Mouse (Mus musculus) midbrain, postnatal 0 days (tissue): ENCODE data around the gene Comtd1. TPM values are rescaled to one million over a fixed set of nuclear protein-coding genes. Genes with fewer than 3 reads are reported as not detected.

Experiments
- ATAC-seq: fragments of 200-750 bp; cut with Nextera tagmentation; 2 replicates; pipeline ENCODE4 v1.8.0; 2017; ENCODE audit warnings: moderate number of reproducible peaks, mild to moderate bottlenecking, moderate TSS enrichment, moderate library complexity; ENCODE audit not compliant: low FRiP score
- DNase-seq: peaks from one replicate; pipeline ENCODE4 v3.0.0-alpha.2; 2015; ENCODE audit warnings: low spot score
- H3K27ac ChIP-seq: fragments of 300-500 bp; sonication (generic); 2 replicates; pipeline ENCODE4 v1.5.1; 2014; ENCODE audit warnings: low read depth, mild to moderate bottlenecking, low read length, mixed read lengths
- H3K27me3 ChIP-seq: fragments of 300-500 bp; sonication (generic); 2 replicates; pipeline ENCODE4 v1.6.1; 2014; ENCODE audit warnings: low read length, control low read depth, mixed read lengths; ENCODE audit not compliant: insufficient read depth
- H3K36me3 ChIP-seq: fragments of 300-500 bp; sonication (generic); 2 replicates; pipeline ENCODE4 v1.6.1; 2014; ENCODE audit warnings: low read length, control low read depth, mixed read lengths; ENCODE audit not compliant: insufficient read depth
- H3K4me1 ChIP-seq: fragments of 300-500 bp; sonication (generic); 2 replicates; pipeline ENCODE4 v1.6.1; 2014; ENCODE audit warnings: mild to moderate bottlenecking, control low read depth, antibody characterized with exemption, low read length, mixed read lengths; ENCODE audit not compliant: insufficient read depth
- H3K4me2 ChIP-seq: fragments of 300-500 bp; sonication (generic); 2 replicates; pipeline ENCODE4 v1.6.1; 2014; ENCODE audit warnings: low read depth, mild to moderate bottlenecking, low read length, mixed read lengths; ENCODE audit not compliant: poor library complexity, severe bottlenecking
- H3K4me3 ChIP-seq: fragments of 300-500 bp; sonication (generic); 2 replicates; pipeline ENCODE4 v1.5.1; 2014; ENCODE audit warnings: low read depth, mild to moderate bottlenecking, low read length, moderate library complexity
- H3K9ac ChIP-seq: fragments of 300-500 bp; sonication (generic); replicated peaks from 2 replicates; pipeline ENCODE4 v1.6.1; 2014; ENCODE audit warnings: mild to moderate bottlenecking, low read length, moderate library complexity, mixed read lengths; ENCODE audit not compliant: poor library complexity, severe bottlenecking
- H3K9me3 ChIP-seq: fragments of 300-500 bp; sonication (generic); 2 replicates; pipeline ENCODE4 v1.6.1; 2016; ENCODE audit warnings: low read length, control low read depth
- CTCF ChIP-seq: IDR thresholded peaks from 2 replicates; pipeline ENCODE4 v1.5.1; 2016; ENCODE audit warnings: antibody characterized with exemption, mild to moderate bottlenecking
- WGBS: fragments of 180-500 bp; shearing (Covaris S2); extraction: QIAGEN DNeasy Blood & Tissue Kit; methylation state at CpG from one replicate; pipeline ENCODE4 v1.1.7; 2014; 5-methylcytosine and 5-hydroxymethylcytosine counted together
- polyA plus RNA-seq: library from polyadenylated mRNA; unstranded; fragments of >200 nt; fragmentation: Nextera tagmentation; extraction: Ambion mirVana; gene quantifications from 2 replicates; pipeline ENCODE4 v1.2.1, GENCODE M21; 2015
- total RNA-seq: library from RNA; depleted of rRNA; stranded (reverse); fragments of >200 nt; gene quantifications from 2 replicates; pipeline ENCODE4 v1.2.3, GENCODE M21; 2014

The Comtd1 gene
- total and polyA plus RNA-seq, 2 experiments from 2014 or later = 38.5 to 58.4 TPM

GRCm38 (mm10) chr14:21866291-21866690 lies 17.5 kb upstream of the Comtd1 start:
- WGBS = 73% methylated on average over 7 of the region's 7 CpGs
- H3K27ac ChIP-seq = no peak overlapping the region
- no peaks in the 10 kb centered on the region for H3K36me3 ChIP-seq
- no peak overlapping the region for H3K9ac ChIP-seq
- H3K4me1 ChIP-seq = no peaks in the 10 kb centered on the region
- no peak overlapping the region for H3K4me3 ChIP-seq
- peak; percentile 23 for DNase-seq
- no peak for ATAC-seq
- no peak for TF ChIP-seq CTCF
- H3K4me2 ChIP-seq = no peak overlapping the region
- H3K27me3 ChIP-seq = no peaks in the 10 kb centered on the region
- no peaks in the 10 kb centered on the region for H3K9me3 ChIP-seq

- ATAC-seq (no peak), DNase-seq (no peak)
- no peak overlapping the region for H3K27ac ChIP-seq
- H3K4me3 ChIP-seq = no peak overlapping the region
- H3K27me3 ChIP-seq = no peaks in the 10 kb centered on the region
- H3K4me1 ChIP-seq = 0 out of 2 replicates have a peak, but pooled peaks cover 3% of the 10 kb centered on the region
- no peaks in the 10 kb centered on the region for H3K36me3 ChIP-seq
- WGBS = 76% methylated on average over 14 of the region's 14 CpGs
- no peaks in the 10 kb centered on the region for H3K9me3 ChIP-seq
- TF ChIP-seq CTCF = no peak
- no peak overlapping the region for H3K4me2 ChIP-seq
- H3K9ac ChIP-seq = no peak overlapping the region
Measured at GRCm38 (mm10) chr14:21856886-21857285, 8.1 kb upstream of the Comtd1 start.

GRCm38 (mm10) chr14:21855961-21856360 lies 7.2 kb upstream of the Comtd1 start:
- no peaks in the 10 kb centered on the region for H3K27me3 ChIP-seq
- no peak overlapping the region for H3K4me2 ChIP-seq
- H3K4me3 ChIP-seq = no peak overlapping the region
- no peak for ATAC-seq
- no peak overlapping the region for H3K27ac ChIP-seq
- no peak overlapping the region for H3K9ac ChIP-seq
- WGBS = 34% methylated on average over 3 of the region's 3 CpGs
- no peak for TF ChIP-seq CTCF
- 0 out of 2 replicates have a peak, but pooled peaks cover 3% of the 10 kb centered on the region for H3K4me1 ChIP-seq
- DNase-seq = no peak
- no peaks in the 10 kb centered on the region for H3K36me3 ChIP-seq
- no peaks in the 10 kb centered on the region for H3K9me3 ChIP-seq

GRCm38 (mm10) chr14:21854271-21854670 lies 5.5 kb upstream of the Comtd1 start:
- TF ChIP-seq CTCF = no peak
- no peak overlapping the region for H3K27ac ChIP-seq
- H3K4me1 ChIP-seq = 0 out of 2 replicates have a peak, but pooled peaks cover 3% of the 10 kb centered on the region
- H3K36me3 ChIP-seq = no peaks in the 10 kb centered on the region
- H3K9me3 ChIP-seq = no peaks in the 10 kb centered on the region
- H3K4me2 ChIP-seq = peak overlapping the region; percentile 45; the same call in 1 of the 2 replicates
- no peak for DNase-seq
- no peak overlapping the region for H3K4me3 ChIP-seq
- H3K27me3 ChIP-seq = no peaks in the 10 kb centered on the region
- ATAC-seq = no peak
- no peak overlapping the region for H3K9ac ChIP-seq
- WGBS = 83% methylated on average over 9 of the region's 9 CpGs

GRCm38 (mm10) chr14:21853456-21854109 lies 4.8 kb upstream of the Comtd1 start:
- Histone ChIP-seq H3K36me3 (no peaks in the 10 kb centered on the region), H3K4me1 (0 out of 2 replicates have a peak, but pooled peaks cover 3% of the 10 kb centered on the region), H3K27ac (peak overlapping the region; percentile 32; the same call in 1 of the 2 replicates), H3K27me3 (no peaks in the 10 kb centered on the region), H3K4me3 (peak overlapping the region; percentile 13; the same call in 1 of the 2 replicates), H3K4me2 (peak overlapping the region; percentile 45), H3K9me3 (no peaks in the 10 kb centered on the region), H3K9ac (no peak overlapping the region)
- DNase-seq = peak; percentile 94
- 8% methylated on average over 17 of the region's 17 CpGs for WGBS
- peak; percentile 38 for ATAC-seq
- peak; percentile 82 for TF ChIP-seq CTCF

- no peak overlapping the region for H3K4me3 ChIP-seq
- ATAC-seq (no peak), DNase-seq (no peak)
- no peak overlapping the region for H3K4me2 ChIP-seq
- 80% methylated on average over 16 of the region's 16 CpGs for WGBS
- H3K9me3 ChIP-seq = no peaks in the 10 kb centered on the region
- peaks cover 7% of the 10 kb centered on the region; the same call in 1 of the 2 replicates for H3K4me1 ChIP-seq
- no peak overlapping the region for H3K9ac ChIP-seq
- TF ChIP-seq CTCF = no peak
- no peaks in the 10 kb centered on the region for H3K36me3 ChIP-seq
- H3K27ac ChIP-seq = no peak overlapping the region
- no peaks in the 10 kb centered on the region for H3K27me3 ChIP-seq
Measured at GRCm38 (mm10) chr14:21851996-21852791, 3.4 kb upstream of the Comtd1 start.
